In genomic region chr12:98545251-98545560, GRCm38 (mm10) we compare ENCODE assay signal across 15 mouse cellular contexts. TPM values are rescaled to one million over a fixed set of nuclear protein-coding genes. Genes with fewer than 3 reads are reported as not detected.
DNase-seq lines count a peak whose midpoint lies in the region; ATAC-seq and TF ChIP-seq lines count a peak whose summit lies in the region.
"Had no signal": no experiment of that assay in that cellular context is flagged by ENCODE, and none has a peak within 500 bp of the region (broad histone marks: within the 10 kb centered on the region; RNA-seq: fewer than 3 reads in every experiment).

No protein-coding gene starts in this region.

- H3K27ac ChIP-seq in cerebellum, adult 2 months (ENCODE audit: insufficient read depth, low read length): no peak overlapping the region
- H3K27ac ChIP-seq: heart, embryonic 13.5 days; intestine, embryonic 15.5 days; midbrain, embryonic 10.5 days had no signal

- no peak overlapping the region for H3K4me3 ChIP-seq in cerebellum, adult 2 months (replicated peaks; ENCODE audit: insufficient read depth, low read depth, low read length)
- H3K4me3 ChIP-seq: erythroblast, embryonic 14.5 days; heart, embryonic 13.5 days; intestine, embryonic 15.5 days; midbrain, embryonic 10.5 days had no signal

- peaks cover 36% of the 10 kb centered on the region for H3K4me1 ChIP-seq in cerebellum, adult 2 months (ENCODE audit: control insufficient read depth, insufficient read depth, low read length)
- H3K4me1 ChIP-seq: heart, embryonic 13.5 days; intestine, embryonic 15.5 days; midbrain, embryonic 10.5 days had no signal

- no peaks in the 10 kb centered on the region for H3K27me3 ChIP-seq in cerebellum, adult 2 months (ENCODE audit: control insufficient read depth, insufficient read depth, low read length)
- H3K27me3 ChIP-seq: heart, embryonic 13.5 days; intestine, embryonic 15.5 days had no signal

- WGBS in cerebellum, adult 2 months: 29% methylated on average over 4 of the region's 4 CpGs

- no peak for TF ChIP-seq POLR2A in cerebellum, adult 2 months (IDR thresholded peaks at IDR 0.05; ENCODE audit: borderline replicate concordance, insufficient read depth, low read length)

- intact Hi-C loops in left cerebral cortex, postnatal 14 days (cut with DNase I): no loop called here

- ATAC-seq in megakaryocyte-erythroid progenitor cell, adult 5-6 weeks (replicated peaks; ENCODE audit: low FRiP score, low TSS enrichment, poor library complexity, severe bottlenecking): no peak
- ATAC-seq: intestine, embryonic 15.5 days had no signal

- peak; percentile 42 to 64 for DNase-seq in cerebellum, adult 2 months
- no peak for DNase-seq in cerebellum, adult 11 months
- DNase-seq in 3T3-L1 (ENCODE audit: low read depth, low spot score): peak; percentile 50
- peak; percentile 22 to 34 for DNase-seq in frontal cortex, postnatal 25 days (ENCODE audit: low spot score in 2 of 2)
- DNase-seq in left cerebral cortex, postnatal 14 days (ENCODE audit: low spot score in 2 of 2): peak; percentile 77 to 87
- DNase-seq in ovary, postnatal 36 days (ENCODE audit: low spot score): no peak
- no peak for DNase-seq in embryo, embryonic 11 days
- DNase-seq: adrenal gland, postnatal 10 days; lung, adult 18-20 months; thymus, postnatal 14 days had no signal

- TF ChIP-seq CTCF in cerebellum, adult 2 months (IDR thresholded peaks at IDR 0.05; ENCODE audit: borderline replicate concordance, insufficient read depth, low read depth, low read length): no peak

RNA-seq across cellular contexts. Expression of gene Kcnk10, which starts 32.9 kb away (rescaled TPM):
- polyA plus RNA-seq in cerebellum, adult 2 months (2012; rRNA removed): 24.0 and 25.2 TPM in 2 replicates
- total RNA-seq in left cerebral cortex, postnatal 14 days (2021): 10 to 100 TPM; 22.8 to 26.2 TPM
- total RNA-seq in megakaryocyte-erythroid progenitor cell, adult 5-6 weeks (2014; fragmentation: Nextera tagmentation): not detected in 2 replicates
- total RNA-seq in megakaryocyte-erythroid progenitor cell, adult 5-6 weeks (2017): not detected in 2 replicates
- polyA plus RNA-seq: erythroblast, embryonic 14.5 days had no signal

Comparison
In these comparisons a context has a peak if more than half of its experiments do, and no peak if none do; other contexts are left out.
1. DNase-seq: peak in cerebellum, adult 2 months (2 of 2), 3T3-L1 (single experiment), frontal cortex, postnatal 25 days (2 of 2) and left cerebral cortex, postnatal 14 days (2 of 2); none in cerebellum, adult 11 months (single experiment), ovary, postnatal 36 days (single experiment) and embryo, embryonic 11 days (single experiment).
2. RNA of gene Kcnk10, which starts 32.9 kb away (total RNA-seq): 22.8 to 26.2 TPM in left cerebral cortex, postnatal 14 days; not detected in megakaryocyte-erythroid progenitor cell, adult 5-6 weeks; every median in the first group is over 10 times any median in the second.